Mouse (Mus musculus) ES-Bruce4 (cell line): ENCODE measurements around the gene Col4a2.

ENCODE experiments used
- CTCF ChIP-seq: IDR thresholded peaks from one replicate; pipeline ENCODE4 v1.8.1; 2011; ENCODE audit warnings: low read depth, low read length
- EP300 ChIP-seq: IDR thresholded peaks from 2 replicates; pipeline ENCODE4 v1.6.1; 2011; ENCODE audit warnings: low read depth, low read length; ENCODE audit not compliant: insufficient read depth
- POLR2A ChIP-seq: IDR thresholded peaks from one replicate; pipeline ENCODE4 v1.8.1; 2011; ENCODE audit warnings: low read length; ENCODE audit not compliant: insufficient read depth

DNA sequence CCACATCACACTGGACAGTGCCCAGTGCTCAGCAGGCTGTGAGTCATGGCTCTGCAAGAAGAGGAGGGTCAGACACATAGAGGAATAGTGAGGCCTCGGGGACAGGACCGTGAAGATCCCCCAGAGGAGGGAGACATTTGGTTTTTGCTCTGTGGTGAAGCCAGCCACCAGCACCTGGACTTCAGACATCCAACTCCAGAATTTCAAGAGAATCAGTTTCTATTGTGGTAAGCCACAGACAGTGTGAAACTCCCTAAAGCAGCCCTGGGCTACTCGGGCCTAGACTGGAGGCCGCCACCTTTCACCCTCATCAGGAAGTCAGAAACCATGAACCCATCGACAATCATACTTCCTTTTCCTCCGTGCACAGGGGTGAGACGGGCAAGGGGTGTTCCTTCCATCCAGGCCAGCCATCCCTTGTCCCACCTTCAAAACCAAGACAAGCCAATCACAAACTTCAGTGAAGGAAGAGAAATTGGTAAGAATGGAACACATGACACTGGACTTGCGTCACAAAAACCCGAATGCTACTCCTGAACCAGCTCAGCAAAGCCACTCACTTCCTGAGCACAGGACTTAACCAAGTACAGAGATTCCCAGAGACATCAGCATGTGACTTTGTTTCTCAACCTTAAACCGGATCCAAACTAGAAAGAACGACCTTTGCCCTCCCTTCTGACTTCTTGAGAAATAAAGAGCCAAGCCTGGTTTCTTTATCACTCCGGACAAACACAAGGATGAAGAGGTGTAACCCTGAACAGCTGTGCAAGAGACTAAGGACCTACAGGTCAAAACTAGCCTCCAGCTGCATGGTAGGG, 151.5 kb downstream of the Col4a2 start:
- TF ChIP-seq POLR2A (no peak), EP300 (no peak), CTCF (no peak)
